Mouse (Mus musculus) v-Abl transformed pro-B cells (cell line): ENCODE measurements around the gene Hist1h3f.

ENCODE experiments used
- in situ Hi-C, 2 experiments: fragments of 400-800 bp; cut with MboI; formaldehyde crosslinking; loops; one replicate each; pipeline ENCODE4 v1.15.1; 2025; ENCODE audit not compliant: unreplicated experiment in 2 of 2

Gene Hist1h3f

GRCm38 (mm10) chr13:23591886-23592285, 48.0 kb downstream of the Hist1h3f start:
- in situ Hi-C loops, result loop anchor here (5.0 to 25.0 kb wide), 5 partner anchors 65 to 1805 kb away; partner anchors contain the start of genes Hist1h2ah (in 2 of the 2), Hist1h2bk (in 2 of the 2), Abt1 (in 1 of the 2) and Hist1h1b (in 1 of the 2)

GRCm38 (mm10) chr13:23592614-23593013, 48.8 kb downstream of the Hist1h3f start:
- in situ Hi-C loops, result loop anchor here (5.0 to 25.0 kb wide), 5 partner anchors 65 to 1805 kb away; partner anchors contain the start of genes Hist1h2ah (in 2 of the 2), Hist1h2bk (in 2 of the 2), Abt1 (in 1 of the 2) and Hist1h1b (in 1 of the 2)

- in situ Hi-C loops, result loop anchor here (5.0 to 25.0 kb wide), 5 partner anchors 66 to 1806 kb away; partner anchors contain the start of genes Hist1h2ah (in 2 of the 2), Hist1h2bk (in 2 of the 2), Abt1 (in 1 of the 2) and Hist1h1b (in 1 of the 2)
Measured at GRCm38 (mm10) chr13:23593051-23593770, 49.4 kb downstream of the Hist1h3f start.
